Mouse (Mus musculus): ENCODE measurements around the gene Alk. TPM values are rescaled to one million over a fixed set of nuclear protein-coding genes. Genes with fewer than 3 reads are reported as not detected.

The Alk gene
- total RNA-seq, 2 experiments from 2014 or later, result 0.05 TPM; not detected in 1

DNA sequence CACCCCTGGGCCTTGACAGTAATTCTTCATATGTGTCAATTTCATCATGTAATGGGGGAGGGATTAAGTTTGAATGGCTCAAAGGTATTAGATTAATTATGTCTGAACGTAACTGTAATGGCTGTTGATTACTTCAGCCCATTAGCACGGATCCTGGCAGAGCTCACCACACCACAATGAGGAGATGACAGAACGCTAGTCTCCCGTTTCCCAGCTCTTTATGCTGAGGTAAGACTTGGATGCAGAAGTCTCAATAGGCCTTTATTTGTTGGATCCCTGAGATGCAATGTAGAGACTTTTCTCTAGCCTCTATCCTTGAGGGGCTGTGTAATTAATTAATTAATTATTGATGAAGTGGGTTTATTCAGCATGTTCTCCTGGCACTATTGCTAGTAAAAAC, 627.8 kb downstream of the Alk start:
- DNase-seq, result no peak

DNA sequence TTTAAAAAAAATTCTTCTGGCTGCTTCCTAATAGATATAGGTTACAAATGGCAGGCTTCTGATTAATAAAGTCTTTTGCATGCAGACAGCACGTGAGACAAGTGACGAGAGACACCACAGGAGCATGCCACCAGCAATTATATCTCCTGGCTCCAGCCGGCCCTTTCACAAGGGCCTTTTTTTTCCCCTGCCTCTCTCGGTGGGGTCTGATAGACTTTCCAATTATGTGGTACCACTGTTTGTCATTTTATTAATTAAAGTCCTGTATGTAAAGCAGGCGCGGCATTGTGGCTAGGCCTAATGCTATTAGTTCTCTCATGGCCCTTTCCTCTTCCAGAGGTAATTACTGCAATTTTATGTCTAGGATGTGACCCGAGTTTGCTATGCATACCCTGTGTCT, 630.7 kb downstream of the Alk start:
- no peak for DNase-seq

DNA sequence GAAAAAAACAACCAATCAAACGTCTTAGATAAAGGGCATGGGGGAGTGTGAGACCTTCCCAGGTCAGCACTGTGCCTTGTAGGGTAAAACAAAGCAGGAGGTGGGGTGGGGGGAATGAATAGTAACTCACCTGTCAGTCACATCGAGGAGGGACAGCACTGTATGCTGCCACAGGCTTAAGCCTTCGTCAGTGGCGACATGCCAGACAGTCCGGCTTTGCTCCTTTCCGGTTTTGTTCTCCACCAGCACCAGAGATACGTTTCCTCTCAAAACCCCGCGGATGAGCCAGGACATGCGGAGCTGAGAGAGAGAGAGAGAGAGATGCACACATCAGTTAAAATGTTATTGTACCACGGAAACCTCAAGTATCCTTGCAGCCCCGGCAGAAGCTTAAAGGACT, 637.1 kb downstream of the Alk start:
- DNase-seq, result no peak

DNA sequence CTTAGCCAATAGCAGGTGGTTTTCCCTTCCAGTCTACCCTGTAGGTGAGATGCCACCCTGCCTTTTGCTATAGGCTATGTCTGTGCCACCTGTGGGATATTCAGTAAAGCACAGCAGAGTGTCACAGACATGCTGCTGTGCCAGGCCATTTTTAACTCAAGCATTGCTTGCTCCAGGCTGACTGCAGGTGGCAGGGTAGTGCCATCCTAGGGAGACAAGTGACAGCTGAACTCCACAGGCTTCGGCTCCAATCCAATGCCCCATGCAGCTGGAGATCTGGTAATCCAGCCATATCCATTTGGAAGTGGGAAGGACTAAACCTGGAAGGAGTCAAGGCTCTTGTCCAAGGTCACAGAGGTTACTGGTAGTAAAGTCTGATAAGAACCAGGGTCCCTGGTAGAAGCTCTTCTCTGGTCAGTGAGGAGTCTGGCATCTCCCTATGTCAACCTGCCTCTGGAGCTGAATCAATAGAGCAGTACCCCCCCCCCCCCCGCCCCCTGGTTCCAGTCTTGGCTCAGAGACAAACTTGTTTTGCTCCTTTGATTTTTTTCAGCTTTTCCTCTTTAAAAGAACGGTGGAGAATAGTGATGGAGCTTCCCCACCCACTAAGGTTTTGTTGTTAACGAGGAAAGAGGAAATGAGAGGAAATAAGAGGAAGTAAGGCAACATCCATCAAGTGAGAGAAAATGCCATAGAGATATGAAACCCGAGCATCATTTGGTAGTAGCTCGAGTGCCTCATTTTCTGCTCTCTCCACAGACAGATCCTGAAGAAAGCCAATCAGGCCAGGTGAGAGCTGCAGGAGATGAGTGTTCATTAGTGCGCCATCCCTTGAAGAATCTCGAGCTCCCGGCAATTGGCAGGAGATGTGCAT, 638.5 kb downstream of the Alk start:
- DNase-seq, result peak; percentile 33

DNA sequence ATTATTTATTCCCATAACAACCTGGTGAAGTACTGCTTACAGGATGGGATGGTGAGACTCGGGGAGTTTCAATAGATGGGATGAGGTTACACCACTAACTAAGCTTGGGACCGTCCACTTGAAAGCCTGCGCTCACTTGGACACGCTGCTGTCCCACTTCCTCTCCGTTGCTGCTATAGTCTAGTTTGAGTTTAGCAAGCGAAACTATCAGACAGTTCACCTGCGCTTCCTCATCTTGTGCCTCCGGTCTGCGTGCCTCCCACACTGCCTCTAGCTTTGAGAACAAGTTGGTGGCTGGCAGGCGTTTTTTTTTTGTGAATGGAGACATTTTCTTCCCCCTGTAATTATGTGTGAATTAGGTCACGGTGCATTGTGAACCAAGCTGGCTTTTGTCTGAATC, 639.8 kb downstream of the Alk start:
- DNase-seq, result no peak

DNA sequence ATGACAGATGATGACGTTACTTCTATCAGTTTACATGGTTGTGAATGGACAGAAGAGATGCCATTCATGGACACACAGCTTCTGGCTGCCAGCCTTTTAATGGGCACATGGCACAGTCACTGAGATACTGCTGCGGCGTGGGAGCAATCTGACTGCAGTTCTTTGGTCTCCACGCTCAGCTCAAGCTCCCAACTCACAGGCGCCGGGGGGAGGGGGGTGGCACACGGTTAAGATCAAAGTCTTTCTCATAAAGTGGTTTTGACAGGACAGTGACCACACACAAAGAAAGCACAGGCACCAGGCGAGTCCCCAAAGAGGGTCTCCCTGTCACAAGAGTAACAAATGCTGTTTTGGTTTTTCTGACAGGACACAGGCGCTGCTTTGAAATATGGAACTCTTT, 641.7 kb downstream of the Alk start:
- DNase-seq, result no peak

DNA sequence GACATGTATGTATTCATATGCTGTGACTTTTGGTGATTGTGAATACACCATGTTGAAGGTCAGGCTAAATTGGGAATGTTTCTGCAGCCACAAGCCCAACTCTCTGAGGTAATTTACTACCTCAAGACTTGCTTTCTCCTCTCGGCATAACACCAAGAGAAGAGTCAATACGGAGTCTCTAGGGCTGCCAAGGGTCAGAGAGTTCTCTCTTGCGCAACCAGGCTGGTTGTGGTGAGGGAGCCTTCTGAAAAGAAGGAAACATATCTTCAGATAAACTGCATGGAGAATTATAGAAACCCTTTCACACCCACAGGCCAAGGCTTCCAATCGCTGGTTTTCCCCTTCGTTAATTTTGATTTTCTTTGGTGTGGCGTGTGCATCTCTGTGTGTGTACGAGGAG, 649.4 kb downstream of the Alk start:
- peak; percentile 12 for DNase-seq

DNA sequence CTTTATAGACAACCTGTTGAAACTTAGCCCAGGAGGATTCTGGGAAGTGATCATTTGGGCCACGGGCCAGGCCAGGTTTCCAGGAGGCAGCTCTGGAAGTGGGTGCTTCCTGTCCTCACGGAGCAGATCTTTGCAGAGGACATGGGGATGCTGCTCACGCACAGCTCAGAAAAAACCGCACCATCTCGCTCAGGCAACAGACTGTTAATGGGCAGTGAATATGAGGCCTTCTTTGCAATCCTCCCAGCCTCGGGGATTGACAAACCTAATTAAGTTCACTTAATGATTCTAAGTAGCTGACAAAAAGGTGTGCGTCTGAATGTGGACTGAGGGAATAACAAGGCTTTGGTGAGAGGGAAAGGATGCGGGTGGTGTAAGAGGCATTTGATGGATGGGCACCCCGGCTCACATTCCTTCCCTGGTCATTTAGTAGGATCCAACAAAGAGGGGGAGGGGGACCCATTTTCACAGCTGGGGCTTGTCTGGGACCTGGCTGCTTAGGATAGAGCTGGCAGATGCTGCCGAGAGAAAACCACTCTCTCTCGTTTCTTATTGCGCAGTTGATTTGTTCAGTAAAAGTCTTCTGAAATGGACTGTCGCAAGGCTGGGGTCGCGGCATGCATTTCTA, 650.1 kb downstream of the Alk start:
- DNase-seq, result no peak

DNA sequence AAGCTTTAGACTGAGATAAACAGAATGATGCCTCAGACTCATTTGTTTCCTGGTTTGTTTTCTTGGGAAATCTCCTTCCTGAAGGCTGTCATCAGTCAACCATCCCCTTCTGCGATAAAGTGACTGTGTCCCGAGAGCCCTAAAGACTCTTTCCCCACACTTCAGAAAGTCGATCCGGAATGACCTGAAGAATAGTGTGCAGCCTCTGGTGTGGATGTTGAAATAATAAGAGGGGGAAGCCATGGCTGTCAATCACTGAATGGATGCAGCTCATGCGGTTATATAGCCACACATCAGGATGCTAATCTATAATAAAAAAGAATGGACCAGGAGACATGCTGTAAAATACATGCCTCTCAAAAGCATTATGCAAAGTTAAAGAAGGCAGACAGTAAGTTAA, 653.5 kb downstream of the Alk start:
- DNase-seq, result no peak

DNA sequence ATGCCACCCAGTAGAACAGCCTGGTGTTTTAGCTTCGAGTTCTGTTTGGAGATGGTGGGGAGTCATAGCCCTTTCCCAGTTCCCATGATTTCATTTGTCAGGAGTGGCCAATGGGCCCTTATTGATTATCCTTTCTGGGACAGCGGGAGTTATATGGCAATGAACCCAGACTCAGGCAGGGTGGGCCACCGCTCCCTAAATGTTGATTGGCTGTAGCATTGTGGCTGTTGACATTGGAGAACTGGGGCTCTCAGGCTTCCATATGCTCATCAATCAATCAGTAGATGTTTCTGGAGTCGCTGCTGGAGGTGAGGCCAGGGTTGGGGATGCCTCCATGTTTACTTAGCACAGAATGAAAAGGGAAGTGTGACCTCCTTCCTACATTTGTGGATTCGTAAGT, 655.7 kb downstream of the Alk start:
- no peak for DNase-seq

DNA sequence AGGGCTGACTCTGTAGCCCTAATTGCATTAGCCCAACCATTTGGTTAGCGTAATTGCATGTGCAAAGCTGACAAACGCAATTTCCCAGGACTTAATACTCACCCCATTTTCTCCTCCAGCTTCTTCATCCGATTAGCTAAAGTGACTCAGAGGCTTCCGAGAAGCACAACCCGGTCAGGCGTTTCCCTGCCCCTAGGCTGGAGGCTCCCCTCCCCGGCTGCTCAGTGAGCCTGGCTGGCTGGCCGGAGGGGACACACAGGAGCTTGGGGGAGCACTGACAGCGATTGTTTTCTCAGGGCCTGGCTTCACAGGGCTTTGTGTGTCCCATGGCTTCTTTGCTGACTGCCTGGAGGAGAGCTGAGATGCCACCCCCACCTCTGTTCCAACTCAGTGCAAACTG, 657.0 kb downstream of the Alk start:
- DNase-seq, result no peak

DNA sequence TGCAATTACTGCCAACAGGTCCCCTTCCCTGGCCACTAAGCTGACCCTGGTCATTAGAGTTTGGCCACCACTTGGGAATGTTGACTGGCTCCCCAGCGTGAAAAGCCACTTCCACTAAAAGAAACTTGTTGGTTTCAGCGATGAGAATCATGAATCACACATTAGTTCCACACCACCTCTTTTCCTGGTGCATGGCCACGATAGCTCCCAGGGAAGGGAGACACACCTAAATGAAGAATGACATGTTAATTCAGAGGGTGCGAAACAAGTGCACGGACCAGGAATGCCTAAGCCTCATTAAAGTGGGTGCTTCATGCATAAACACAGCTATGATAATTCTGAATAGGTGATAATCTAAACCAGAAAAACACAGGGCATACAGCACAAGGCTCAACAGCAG, 660.4 kb downstream of the Alk start:
- no peak for DNase-seq

DNA sequence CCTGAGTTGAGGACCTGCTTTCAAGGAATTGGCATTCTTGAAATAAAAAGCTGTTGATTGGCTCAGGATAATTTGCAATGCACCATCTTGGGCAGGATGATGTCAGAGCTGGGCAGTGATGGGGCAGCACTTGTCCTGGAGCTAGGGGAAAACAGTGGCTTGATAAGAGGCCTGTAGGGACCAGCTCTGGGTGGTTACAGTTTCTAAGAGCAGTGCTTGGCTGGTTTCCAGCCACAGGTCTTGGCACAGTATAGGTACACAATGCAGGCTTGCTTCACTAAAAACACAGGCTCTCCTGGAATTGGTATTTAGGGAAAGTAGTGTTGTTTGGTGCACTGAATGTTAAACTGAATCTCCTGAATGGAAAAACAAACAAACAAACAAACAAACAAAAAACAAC, 662.4 kb downstream of the Alk start:
- DNase-seq, result no peak

DNA sequence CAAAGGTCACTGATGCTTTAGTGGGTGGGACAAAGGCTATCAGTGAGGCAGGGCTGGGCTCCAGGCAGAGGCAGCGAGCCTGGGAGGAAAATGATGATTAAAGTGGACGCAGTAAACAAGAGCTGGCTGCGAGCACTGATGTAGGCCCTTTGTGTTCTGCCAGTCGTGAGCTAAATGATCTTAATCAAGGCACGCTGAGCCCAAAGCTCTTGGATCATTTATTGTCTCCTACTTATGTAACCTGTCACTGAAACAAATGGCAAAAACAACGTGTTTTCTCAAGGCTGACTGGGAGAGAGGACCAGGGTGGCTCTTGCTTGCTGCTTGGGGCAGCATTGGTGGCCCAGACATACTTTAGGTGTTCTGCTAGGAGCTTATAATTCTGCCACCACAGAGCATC, 663.0 kb downstream of the Alk start:
- no peak for DNase-seq

DNA sequence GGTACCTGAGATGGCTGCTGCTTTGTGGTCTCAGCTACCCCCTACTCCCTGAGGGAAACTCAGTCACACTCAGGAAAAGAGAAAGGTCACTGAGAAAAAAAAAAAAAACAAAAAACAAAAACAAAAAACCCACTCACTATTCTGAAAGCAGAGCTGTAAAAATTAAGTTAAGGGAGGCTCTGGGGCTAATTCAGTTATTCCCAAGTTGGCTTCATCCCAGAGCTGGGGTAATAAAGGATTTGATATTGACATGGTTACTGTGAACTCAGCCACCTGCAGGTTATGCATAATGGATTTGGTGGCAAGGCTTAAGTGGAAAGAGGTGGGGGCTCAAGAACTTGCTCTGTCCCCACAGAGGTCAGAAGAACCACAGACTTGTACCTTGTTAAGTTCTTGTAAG, 667.7 kb downstream of the Alk start:
- no peak for DNase-seq

DNA sequence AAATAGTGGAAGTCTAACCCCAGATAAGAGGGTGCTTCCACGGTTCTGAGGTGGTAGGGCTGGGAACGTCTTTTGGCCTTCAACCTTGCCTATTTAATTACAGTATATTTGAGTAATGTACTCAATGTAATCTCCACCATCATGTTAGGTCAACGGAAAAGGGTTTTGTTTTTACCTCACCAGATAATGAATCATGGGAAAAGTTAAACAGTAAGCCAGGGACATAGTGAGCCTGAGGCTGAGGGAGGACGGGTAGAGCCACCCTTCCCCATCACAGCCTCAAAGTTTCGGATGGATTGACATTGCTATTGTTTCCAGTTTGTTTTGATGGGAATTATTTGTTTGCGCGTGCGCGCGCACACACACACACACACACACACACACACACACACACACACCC, 668.6 kb downstream of the Alk start:
- no peak for DNase-seq

DNA sequence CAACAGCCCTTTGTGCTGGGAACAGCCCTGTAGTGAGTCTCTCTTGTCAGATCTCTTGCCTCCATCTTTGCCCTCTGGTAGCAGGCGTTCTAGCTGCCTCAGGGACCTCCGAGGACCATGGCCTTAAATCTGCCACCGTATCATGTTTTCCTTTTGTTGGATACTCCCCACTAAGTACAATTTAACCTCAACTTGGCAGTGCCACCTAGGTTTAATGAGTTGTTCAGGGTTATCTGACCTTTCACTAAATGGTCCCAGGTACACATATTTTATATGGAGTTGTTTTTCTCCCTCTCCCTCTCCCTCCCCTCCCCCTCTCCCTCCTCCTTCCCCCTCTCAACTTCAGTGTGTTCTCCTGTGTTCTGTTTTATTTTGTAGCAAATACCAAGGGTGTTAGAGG, 669.1 kb downstream of the Alk start:
- DNase-seq, result no peak

DNA sequence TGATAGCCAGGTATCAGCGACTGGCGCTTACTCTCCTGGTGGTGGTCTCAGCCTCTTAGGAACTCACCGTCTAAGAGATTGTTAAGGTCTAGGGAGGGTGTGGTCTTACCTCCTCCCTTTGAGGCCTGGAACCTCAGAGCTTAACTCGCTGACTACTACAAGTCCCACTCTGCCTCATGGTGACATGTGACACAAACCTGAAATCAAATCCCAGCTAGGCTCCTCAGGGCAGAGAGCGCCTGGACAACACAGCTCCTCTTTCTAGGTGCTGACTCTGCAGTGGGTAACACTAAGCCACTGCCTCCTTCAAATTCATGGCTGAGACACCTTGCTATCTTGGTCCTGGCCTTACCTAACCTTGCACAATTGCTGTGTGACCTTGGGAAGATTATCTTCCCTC, 689.5 kb downstream of the Alk start:
- no peak for DNase-seq

DNA sequence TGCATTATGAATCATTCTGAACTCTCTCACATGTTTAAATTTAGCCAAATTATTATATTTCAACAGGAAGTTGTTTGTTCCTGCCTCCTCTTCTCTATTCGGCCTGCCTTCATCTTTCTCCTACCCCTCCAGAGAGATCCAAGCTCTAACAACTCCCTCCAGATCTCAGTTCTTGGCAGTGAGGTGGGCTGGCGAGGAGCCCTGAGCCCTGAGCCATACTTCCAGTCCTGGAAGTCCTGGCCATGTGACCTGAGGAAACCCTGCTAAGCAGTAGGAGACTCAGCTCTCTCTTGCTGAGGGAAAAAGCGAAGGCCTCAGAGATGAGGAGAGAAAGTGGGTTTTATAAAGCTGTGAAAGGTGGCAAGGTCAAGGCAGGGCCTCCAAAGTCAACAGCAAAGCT, 689.9 kb downstream of the Alk start:
- peak; percentile 65 for DNase-seq

DNA sequence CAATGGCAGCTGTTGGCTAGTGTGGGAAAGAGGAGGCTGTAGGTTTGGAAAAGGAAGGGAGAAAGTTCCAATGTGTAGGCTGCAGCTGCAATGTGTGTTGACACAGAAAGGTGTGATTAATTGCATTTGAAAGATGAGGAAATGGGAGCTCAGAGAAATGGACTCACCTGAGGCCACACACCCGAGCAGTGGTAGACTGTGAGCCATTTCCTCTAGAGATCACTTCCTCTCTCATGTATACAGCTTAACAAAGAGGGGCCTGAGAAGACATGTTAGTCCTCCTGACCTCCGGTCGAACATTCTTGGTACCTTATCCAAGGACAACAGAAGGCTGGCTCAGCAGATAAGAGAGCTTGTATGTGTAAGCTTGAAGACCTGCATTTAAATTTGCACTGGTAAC, 691.2 kb downstream of the Alk start:
- no peak for DNase-seq

DNA sequence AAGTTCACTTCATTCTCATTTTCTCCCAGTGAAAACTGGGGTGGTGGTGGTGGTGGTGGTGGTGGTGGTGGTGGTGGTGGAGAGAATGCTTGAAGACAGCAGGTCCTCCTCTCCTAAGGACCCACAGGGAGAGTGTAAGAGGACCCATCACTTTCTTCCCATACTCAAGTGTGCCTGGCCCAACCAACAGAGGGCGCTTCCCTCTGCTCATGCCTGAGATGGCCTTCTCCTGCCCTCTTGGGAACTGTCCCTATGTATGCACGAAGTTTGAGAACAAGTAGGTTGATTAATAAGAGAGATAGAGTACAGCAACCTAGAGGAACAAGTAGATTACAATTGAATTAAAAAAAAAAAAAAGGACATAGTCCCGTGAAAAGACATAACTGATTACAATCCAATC, 695.3 kb downstream of the Alk start:
- DNase-seq, result no peak

DNA sequence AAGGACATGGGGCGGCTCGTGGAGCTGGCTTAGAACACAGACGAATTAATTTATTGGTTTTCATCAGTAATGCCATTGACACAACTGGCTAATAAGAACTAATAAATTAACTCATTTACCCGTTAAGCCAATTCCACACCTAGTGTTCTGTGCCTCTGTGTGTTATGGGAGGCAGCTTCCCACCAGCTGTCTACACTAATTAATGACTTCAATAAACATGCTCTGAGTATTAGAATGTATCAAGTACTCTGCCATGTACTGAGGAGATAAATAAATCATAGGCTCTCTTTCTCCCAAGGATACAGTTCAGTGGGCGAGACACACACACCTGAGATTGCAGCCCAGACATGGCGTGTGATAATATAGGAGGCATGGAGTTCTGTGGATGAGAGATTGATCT, 723.1 kb downstream of the Alk start:
- no peak for DNase-seq

DNA sequence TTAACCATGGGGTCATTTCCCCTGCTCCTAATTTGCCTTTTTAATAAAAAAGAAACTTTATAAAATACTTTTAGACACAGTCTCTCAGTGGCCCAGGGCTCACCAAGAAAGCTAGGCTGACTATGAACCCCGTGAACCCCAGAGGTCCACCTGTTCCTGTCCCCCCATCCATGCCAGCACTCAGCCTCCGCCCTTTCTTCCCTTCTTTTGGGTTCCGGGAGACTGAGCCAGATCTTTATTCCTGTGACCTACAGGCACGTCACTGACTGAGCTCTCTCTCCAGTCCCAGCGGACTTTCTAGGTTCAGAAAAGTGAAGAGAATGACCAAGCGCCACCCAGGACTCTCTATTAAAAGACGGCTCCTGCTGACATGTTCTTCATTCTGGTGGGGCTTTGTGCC, 728.9 kb downstream of the Alk start:
- DNase-seq, result no peak

DNA sequence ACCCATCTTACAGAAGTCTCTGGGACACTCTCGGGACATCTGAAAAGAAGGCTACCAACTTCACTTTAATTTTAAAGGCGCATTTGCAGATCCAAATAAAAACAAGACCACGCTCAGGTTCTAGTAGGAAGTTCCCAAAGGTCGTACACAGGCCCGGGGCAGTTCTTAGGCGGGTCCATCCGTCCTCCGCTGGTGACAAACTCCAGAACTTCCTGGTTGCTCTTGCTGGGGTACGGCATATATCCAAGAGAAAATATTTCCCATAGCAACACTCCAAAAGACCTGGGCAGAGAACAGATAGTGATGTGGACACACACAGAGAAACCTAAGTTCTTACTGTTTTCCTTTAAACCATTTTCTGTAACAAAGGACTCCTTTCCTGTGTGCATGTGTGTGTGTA, 729.6 kb downstream of the Alk start:
- DNase-seq, result no peak
